Mouse (Mus musculus) urinary bladder, postnatal 36 days (tissue): ENCODE measurements around the gene Cox7a1.
"Not testable (repeated sequence)": the region's sequence is repeated elsewhere in the genome, so short reads cannot be mapped to it uniquely, and the experiment has no call there.

Source experiments
- DNase-seq, 2 experiments: peaks; one replicate each; pipeline ENCODE4 v3.0.0; 2022; ENCODE audit warnings: low spot score in 2 of 2, mixed read lengths in 1 of 2

Gene Cox7a1

GRCm38 (mm10) chr7:30193013-30193412 is 9.1 kb downstream of the Cox7a1 start:
- no peak for DNase-seq

- DNase-seq: peak; percentile 78 to 84
Measured at GRCm38 (mm10) chr7:30193581-30194100, 9.7 kb downstream of the Cox7a1 start.

- DNase-seq: peak in 1 of 2 experiments; percentile 30
Measured at GRCm38 (mm10) chr7:30194101-30194831, 10.3 kb downstream of the Cox7a1 start.

- peak; percentile 88 to 96 for DNase-seq
Measured at GRCm38 (mm10) chr7:30194884-30195283, 10.9 kb downstream of the Cox7a1 start.

GRCm38 (mm10) chr7:30195461-30195860 is 11.5 kb downstream of the Cox7a1 start:
- DNase-seq: no peak

- DNase-seq: peak; percentile 57 to 60
Measured at GRCm38 (mm10) chr7:30196171-30196570, 12.2 kb downstream of the Cox7a1 start.

GRCm38 (mm10) chr7:30197592-30198129 is 13.7 kb downstream of the Cox7a1 start:
- DNase-seq: no peak

GRCm38 (mm10) chr7:30198481-30198971 is 14.6 kb downstream of the Cox7a1 start, which contains the start of gene Capns1:
Gene Capns1 (minus strand): TSS chr7:30198811.
- peak in 1 of 2 experiments; percentile 55 for DNase-seq

- no peak for DNase-seq
Measured at GRCm38 (mm10) chr7:30199498-30200139, 15.7 kb downstream of the Cox7a1 start.

GRCm38 (mm10) chr7:30200200-30200599 is 16.3 kb downstream of the Cox7a1 start:
- DNase-seq: no peak

- not testable (repeated sequence) for DNase-seq
Measured at GRCm38 (mm10) chr7:30200661-30201060, 16.7 kb downstream of the Cox7a1 start.

GRCm38 (mm10) chr7:30202895-30203690 is 19.1 kb downstream of the Cox7a1 start:
- peak in 1 of 2 experiments; percentile 54 for DNase-seq

GRCm38 (mm10) chr7:30204380-30204779 is 20.4 kb downstream of the Cox7a1 start:
- peak in 1 of 2 experiments; percentile 34 for DNase-seq

- peak in 1 of 2 experiments; percentile 59 for DNase-seq
Measured at GRCm38 (mm10) chr7:30205383-30205782, 21.4 kb downstream of the Cox7a1 start.

- not testable (repeated sequence) for DNase-seq
Measured at GRCm38 (mm10) chr7:30206364-30206763, 22.4 kb downstream of the Cox7a1 start.

- DNase-seq: no peak
Measured at GRCm38 (mm10) chr7:30211025-30211424, 27.1 kb downstream of the Cox7a1 start.

- no peak for DNase-seq
Measured at GRCm38 (mm10) chr7:30213881-30214280, 29.9 kb downstream of the Cox7a1 start.

GRCm38 (mm10) chr7:30215875-30216274 is 31.9 kb downstream of the Cox7a1 start:
- DNase-seq: no peak

GRCm38 (mm10) chr7:30216723-30217151 is 32.8 kb downstream of the Cox7a1 start:
- DNase-seq: peak; percentile 53 to 63

- no peak for DNase-seq
Measured at GRCm38 (mm10) chr7:30217277-30217676, 33.3 kb downstream of the Cox7a1 start.

GRCm38 (mm10) chr7:30219293-30220007 is 35.5 kb downstream of the Cox7a1 start:
- DNase-seq: no peak
